Mouse (Mus musculus) layer of hippocampus, adult 18-20 months (tissue): ENCODE data around the gene Ash1l. TPM values are rescaled to one million over a fixed set of nuclear protein-coding genes. Genes with fewer than 3 reads are reported as not detected.

Experiments
- total RNA-seq, 2 experiments: library from RNA; stranded (reverse); gene quantifications; 2 replicates each; pipeline ENCODE4 v1.2.3; 2021

Gene Ash1l
- total RNA-seq, 2 experiments from 2014 or later = 85.4 to 89.7 TPM

Other genes with a start within 250 kb of the Ash1l start
- 10 to 100 TPM; 37.7 to 43.0 TPM for gene Rit1, start 233.8 kb upstream of the Ash1l start, total RNA-seq
- 100 to 1,000 TPM; 501 to 519 TPM for gene Syt11, start 175.5 kb upstream of the Ash1l start, total RNA-seq
- 10 to 100 TPM; 44.7 to 45.1 TPM for gene Gon4l, start 115.4 kb upstream of the Ash1l start, total RNA-seq
- gene Msto1, start 36.6 kb upstream of the Ash1l start, total RNA-seq = 10 to 100 TPM; 21.6 to 21.9 TPM
- 100 to 1,000 TPM; 111 to 118 TPM for gene Dap3, start 559 bp downstream of the Ash1l start, total RNA-seq
- gene Rusc1, start 142.7 kb downstream of the Ash1l start, total RNA-seq = 100 to 1,000 TPM; 128 to 134 TPM
- gene Gm43738, start 150.5 kb downstream of the Ash1l start, total RNA-seq = not detected
- gene Fdps, start 151.3 kb downstream of the Ash1l start, total RNA-seq = 10 to 100 TPM; 83.7 to 91.9 TPM
- gene Pklr, start 185.5 kb downstream of the Ash1l start, total RNA-seq = under 1 TPM in 1 of 2 experiments, not detected in 1; 0.15 TPM
- 10 to 100 TPM in 1 of 2 experiments, 1 to 10 TPM in 1; 9.6 to 13.1 TPM for gene Hcn3, start 209.6 kb downstream of the Ash1l start, total RNA-seq
- gene Clk2, start 214.2 kb downstream of the Ash1l start, total RNA-seq = 10 to 100 TPM; 42.3 to 43.5 TPM
- gene Scamp3, start 226.9 kb downstream of the Ash1l start, total RNA-seq = 10 to 100 TPM; 68.5 to 69.8 TPM
- gene Fam189b, start 232.5 kb downstream of the Ash1l start, total RNA-seq = 10 to 100 TPM; 49.0 to 59.9 TPM